Mouse (Mus musculus) erythroblast, embryonic 14.5 days (primary cell): Measurements from ENCODE around the gene Hunk.

Experiments used
- GATA1 ChIP-seq: IDR thresholded peaks from 2 replicates; pipeline ENCODE4 v1.6.1; 2012; ENCODE audit warnings: low read length, inconsistent platforms, mixed read lengths
- TAL1 ChIP-seq: IDR thresholded peaks from 3 replicates; pipeline ENCODE4 v1.6.1; 2012; ENCODE audit warnings: low read length, inconsistent platforms, mixed read lengths

DNA sequence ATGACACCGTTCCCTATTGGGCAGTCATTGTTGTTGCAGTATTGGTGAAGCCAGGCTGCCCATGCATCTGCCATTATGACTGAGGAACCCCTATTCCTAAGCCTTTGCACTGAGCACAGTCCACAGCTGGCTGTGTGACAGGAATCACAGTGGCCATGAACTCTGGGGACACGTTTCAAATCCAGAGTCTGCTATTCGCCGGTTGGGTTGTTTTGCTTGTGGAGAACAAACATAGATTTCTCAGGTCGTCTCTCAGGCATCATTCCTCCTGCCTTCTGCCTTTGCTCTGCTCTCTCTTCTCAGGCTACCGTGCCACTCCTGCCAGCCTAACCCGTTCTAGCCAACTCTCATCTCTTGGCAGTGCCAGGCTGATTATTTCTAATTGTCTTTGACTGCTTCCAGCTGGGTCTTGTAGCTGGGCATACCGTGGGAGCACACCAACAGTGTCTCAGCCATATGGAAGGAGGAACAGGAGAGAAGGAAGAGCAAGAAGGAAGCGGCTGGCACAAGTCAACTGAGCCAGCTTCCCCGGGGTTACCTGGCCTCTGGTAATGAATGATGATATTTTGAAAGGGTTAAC lies 3.0 kb upstream of the Hunk start:
- TF ChIP-seq TAL1 (no peak), GATA1 (no peak)
